ENCODE assay signal across 10 mouse cellular contexts in the genomic region with DNA sequence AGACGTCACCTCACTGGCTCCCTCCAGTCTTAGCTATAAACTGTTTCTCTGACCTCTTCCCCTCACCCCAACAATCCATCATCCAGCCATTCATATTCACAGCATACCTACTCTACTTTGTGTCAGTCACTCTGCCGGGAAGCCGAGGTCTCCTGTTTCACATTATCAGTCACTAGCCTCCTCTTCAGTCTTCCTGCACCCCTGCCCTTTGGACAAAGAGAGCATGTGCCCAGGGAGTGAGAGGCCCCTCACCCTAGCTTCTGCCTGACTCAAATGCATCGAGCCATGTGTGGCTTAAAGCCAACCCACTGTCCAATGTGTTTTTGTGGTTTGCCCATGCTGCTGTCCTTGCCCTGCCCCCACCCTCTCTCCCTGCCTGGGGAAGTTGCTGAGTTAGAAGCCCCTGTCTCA. TPM values are rescaled to one million over a fixed set of nuclear protein-coding genes. Genes with fewer than 3 reads are reported as not detected.
A peak's percentile ranks its signal among the peaks of the same experiment; 100 is the strongest.
DNase-seq lines count a peak whose midpoint lies in the region; ATAC-seq lines count a peak whose summit lies in the region.
"Had no signal": no experiment of that assay in that cellular context is flagged by ENCODE, and none has a peak within 500 bp of the region (broad histone marks: within the 10 kb centered on the region; RNA-seq: fewer than 3 reads in every experiment).

No protein-coding gene starts in this region.

- peaks cover 38% of the 10 kb centered on the region for H3K4me1 ChIP-seq in heart, embryonic 13.5 days
- peaks cover 54% of the 10 kb centered on the region for H3K4me1 ChIP-seq in neural tube, embryonic 15.5 days

- H3K4me3 ChIP-seq in heart, embryonic 13.5 days = no peak overlapping the region
- no peak overlapping the region for H3K4me3 ChIP-seq in neural tube, embryonic 15.5 days (replicated peaks)
- H3K4me3 ChIP-seq: neural tube, embryonic 12.5 days had no signal

- H3K9ac ChIP-seq in heart, embryonic 13.5 days = no peak overlapping the region
- H3K9ac ChIP-seq in neural tube, embryonic 15.5 days (replicated peaks) = no peak overlapping the region
- H3K9ac ChIP-seq: neural tube, embryonic 12.5 days had no signal

- no peaks in the 10 kb centered on the region for H3K27me3 ChIP-seq in heart, embryonic 13.5 days (replicated peaks)
- H3K27me3 ChIP-seq in neural tube, embryonic 15.5 days (replicated peaks) = no peaks in the 10 kb centered on the region
- H3K27me3 ChIP-seq: neural tube, embryonic 12.5 days had no signal

- peak overlapping the region; percentile 72 for H3K27ac ChIP-seq in heart, embryonic 13.5 days (replicated peaks)
- no peak overlapping the region for H3K27ac ChIP-seq in neural tube, embryonic 15.5 days (replicated peaks)
- H3K27ac ChIP-seq: neural tube, embryonic 12.5 days had no signal

- ATAC-seq in heart, embryonic 13.5 days (ENCODE audit: extremely low read depth, insufficient number of reproducible peaks, low FRiP score, low TSS enrichment) = no peak
- no peak for ATAC-seq in neural tube, embryonic 15.5 days (ENCODE audit: low FRiP score)

- H3K9me3 ChIP-seq in heart, embryonic 13.5 days = no peaks in the 10 kb centered on the region
- no peaks in the 10 kb centered on the region for H3K9me3 ChIP-seq in neural tube, embryonic 15.5 days (replicated peaks)
- H3K9me3 ChIP-seq: neural tube, embryonic 12.5 days had no signal

- intact Hi-C loops in heart, postnatal 10 days (cut with DNase I) = no loop called here

- 11% methylated on average over 4 of the region's 4 CpGs for WGBS in heart, embryonic 13.5 days
- WGBS in neural tube, embryonic 15.5 days = 12% methylated on average over 4 of the region's 4 CpGs

- DNase-seq in heart, postnatal 10 days = no peak
- DNase-seq in neural tube, embryonic 10.5 days (ENCODE audit: extremely low spot score, low spot score) = peak; percentile 46
- peak; percentile 43 to 44 for DNase-seq in kidney, postnatal 4 days
- peak; percentile 5 for DNase-seq in yolk sac, embryonic 10.5 days (ENCODE audit: low spot score)
- DNase-seq in cerebellum, adult 11 months = no peak
- DNase-seq in T-cell, adult 2 months (ENCODE audit: low spot score) = no peak
- DNase-seq: layer of hippocampus, adult 9-11 months had no signal

- no peaks in the 10 kb centered on the region for H3K36me3 ChIP-seq in heart, embryonic 13.5 days
- no peaks in the 10 kb centered on the region for H3K36me3 ChIP-seq in neural tube, embryonic 15.5 days
- H3K36me3 ChIP-seq: neural tube, embryonic 12.5 days had no signal

- peak overlapping the region; percentile 7 for H3K4me2 ChIP-seq in heart, embryonic 13.5 days
- H3K4me2 ChIP-seq in neural tube, embryonic 15.5 days = no peak overlapping the region
- H3K4me2 ChIP-seq: neural tube, embryonic 12.5 days had no signal

RNA-seq across cellular contexts. Expression of gene Reep1, which starts 28.2 kb away (rescaled TPM):
- 17.9 and 18.6 TPM in 2 replicates for polyA plus RNA-seq in heart, embryonic 13.5 days (2015; fragmentation: Nextera tagmentation; extraction: Ambion mirVana)
- total RNA-seq in heart, postnatal 10 days (2021) = 10 to 100 TPM; 20.1 to 21.7 TPM
- polyA plus RNA-seq in neural tube, embryonic 15.5 days (2015; fragmentation: Nextera tagmentation; extraction: Ambion mirVana) = 255 and 285 TPM in 2 replicates

Comparison
In these comparisons a context has a peak if more than half of its experiments do, and no peak if none do; other contexts are left out.
1. DNase-seq: peak in neural tube, embryonic 10.5 days (single experiment), kidney, postnatal 4 days (2 of 2) and yolk sac, embryonic 10.5 days (single experiment); none in heart, postnatal 10 days (0 of 2), cerebellum, adult 11 months (single experiment) and T-cell, adult 2 months (single experiment).
2. RNA of gene Reep1, which starts 28.2 kb away (polyA plus RNA-seq): 255 to 285 TPM in neural tube, embryonic 15.5 days; 17.9 to 18.6 TPM in heart, embryonic 13.5 days; every median in the first group is over 10 times any median in the second.